Mouse (Mus musculus) G1E (cell line): ENCODE measurements around the gene Gm43064. TPM values are rescaled to one million over a fixed set of nuclear protein-coding genes. Genes with fewer than 3 reads are reported as not detected.

Source experiments
- ATAC-seq: 2 replicates; pipeline ENCODE4 v1.8.0; 2016; ENCODE audit warnings: mild to moderate bottlenecking; ENCODE audit not compliant: insufficient number of reproducible peaks, poor library complexity, low FRiP score, severe bottlenecking; ENCODE audit errors: extremely low read depth
- DNase-seq: peaks from one replicate; pipeline ENCODE4 v3.0.0; 2012; ENCODE audit warnings: low spot score
- H3K27me3 ChIP-seq: 2 replicates; pipeline ENCODE4 v1.6.1; 2012; ENCODE audit warnings: mild to moderate bottlenecking, low read length, inconsistent platforms; ENCODE audit not compliant: insufficient read depth
- H3K36me3 ChIP-seq: replicated peaks from 2 replicates; pipeline ENCODE3; 2012; ENCODE audit warnings: mild to moderate bottlenecking, inconsistent platforms
- H3K4me1 ChIP-seq: 2 replicates; pipeline ENCODE4 v1.6.1; 2012; ENCODE audit warnings: low read depth, low read length, inconsistent platforms, mixed read lengths; ENCODE audit not compliant: insufficient read depth
- H3K4me3 ChIP-seq: 2 replicates; pipeline ENCODE4 v1.5.1; 2012; ENCODE audit warnings: low read depth, mild to moderate bottlenecking, inconsistent platforms, low read length, moderate library complexity, mixed read lengths
- H3K9me3 ChIP-seq: replicated peaks from 2 replicates; pipeline ENCODE4 v1.6.1; 2012; ENCODE audit warnings: inconsistent platforms
- CTCF ChIP-seq: IDR thresholded peaks from 2 replicates; pipeline ENCODE4 v1.5.1; 2012; ENCODE audit warnings: low read depth, low read length, inconsistent platforms, mixed read lengths
- GATA1 ChIP-seq: IDR thresholded peaks from 2 replicates; pipeline ENCODE4 v1.6.1; 2012; ENCODE audit warnings: borderline replicate concordance, low read length, inconsistent platforms, mixed read lengths
- GATA2 ChIP-seq: IDR thresholded peaks from 2 replicates; pipeline ENCODE4 v1.6.1; 2012; ENCODE audit warnings: low read depth, low read length, inconsistent platforms, borderline replicate concordance
- POLR2AphosphoS5 ChIP-seq: IDR thresholded peaks from 2 replicates; pipeline ENCODE4 v1.6.1; 2012; ENCODE audit warnings: low read depth, low read length, inconsistent platforms; ENCODE audit not compliant: insufficient replicate concordance
- TAL1 ChIP-seq: conservative IDR thresholded peaks from 2 replicates; pipeline ENCODE4 v1.6.1; 2012; ENCODE audit warnings: low read depth, low read length, inconsistent platforms, mixed read lengths
- polyA plus RNA-seq: library from polyadenylated mRNA; stranded (reverse); fragments of >175 nt; gene quantifications from 2 replicates; pipeline ENCODE4 v1.2.3, GENCODE M21; 2012
- total RNA-seq, 2 experiments: library from RNA; stranded (forward) in 1 of 2; stranded (reverse) in 1 of 2; fragments of 200-1000 nt in 1 of 2; fragments of >200 nt in 1 of 2; fragmentation: Nextera tagmentation in 1 of 2; gene quantifications; 2 replicates each; pipeline ENCODE4 v1.2.3; 2014 to 2017

Gene Gm43064
- total and polyA plus RNA-seq, 3 experiments: 0.05 to 8.7 (median 0.82) TPM

DNA sequence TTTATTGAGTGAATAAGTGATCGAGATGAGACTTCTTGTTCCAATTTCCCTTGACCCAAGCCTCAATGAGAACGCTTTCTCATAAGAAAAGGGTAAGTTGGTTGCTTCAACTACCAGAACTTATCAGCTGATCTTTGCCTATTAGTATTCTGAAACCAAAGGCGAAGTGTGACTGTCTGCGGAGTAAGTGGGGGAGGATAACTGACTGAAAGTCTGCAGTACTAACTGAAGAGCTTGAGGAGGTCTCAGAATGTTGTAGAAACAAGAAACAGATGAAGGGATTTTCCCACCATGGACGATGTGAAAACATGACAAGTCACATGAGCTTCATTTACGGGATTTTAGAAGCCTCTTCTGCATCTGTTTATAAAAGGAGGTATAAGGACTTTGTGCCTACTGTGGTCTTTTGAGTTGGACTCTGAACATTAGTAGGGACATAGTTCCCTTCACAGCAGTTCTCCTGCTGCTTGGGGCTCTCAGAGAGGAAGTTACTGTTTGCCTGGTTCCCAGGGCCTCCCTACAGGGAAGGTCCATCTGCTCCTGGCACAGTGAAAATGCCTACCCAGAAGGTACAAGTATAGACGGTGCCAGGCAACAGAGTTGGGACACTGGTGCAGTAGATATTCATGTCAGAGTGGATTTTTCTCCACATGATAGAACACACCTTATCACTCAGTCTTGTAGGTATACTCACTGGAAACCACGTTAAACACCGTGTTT lies 41.4 kb downstream of the Gm43064 start:
- no peak for TF ChIP-seq POLR2AphosphoS5
- no peak for TF ChIP-seq GATA1
- no peak for TF ChIP-seq TAL1
- TF ChIP-seq GATA2: no peak
- TF ChIP-seq CTCF: no peak
- Histone ChIP-seq H3K27me3 (peaks cover 7% of the 10 kb centered on the region), H3K9me3 (no peaks in the 10 kb centered on the region), H3K4me3 (no peak overlapping the region), H3K36me3 (no peaks in the 10 kb centered on the region), H3K4me1 (peaks cover 18% of the 10 kb centered on the region)
- no peak for DNase-seq
- ATAC-seq: no peak

GRCm38 (mm10) chr3:103851481-103851880 lies 42.1 kb downstream of the Gm43064 start:
- DNase-seq (no peak), ATAC-seq (no peak)
- no peak overlapping the region for H3K4me3 ChIP-seq
- H3K9me3 ChIP-seq: no peaks in the 10 kb centered on the region
- no peak for TF ChIP-seq TAL1
- no peak for TF ChIP-seq GATA1
- no peak for TF ChIP-seq GATA2
- TF ChIP-seq POLR2AphosphoS5: no peak
- peaks cover 7% of the 10 kb centered on the region for H3K27me3 ChIP-seq
- peaks cover 20% of the 10 kb centered on the region for H3K4me1 ChIP-seq
- H3K36me3 ChIP-seq: no peaks in the 10 kb centered on the region

GRCm38 (mm10) chr3:103851882-103852281 lies 42.5 kb downstream of the Gm43064 start:
- no peak for DNase-seq

GRCm38 (mm10) chr3:103852565-103853299 lies 43.4 kb downstream of the Gm43064 start:
- Histone ChIP-seq H3K36me3 (no peaks in the 10 kb centered on the region), H3K27me3 (peaks cover 7% of the 10 kb centered on the region), H3K4me3 (no peak overlapping the region), H3K4me1 (peaks cover 17% of the 10 kb centered on the region), H3K9me3 (no peaks in the 10 kb centered on the region)
- TF ChIP-seq TAL1 (no peak), GATA1 (no peak), CTCF (no peak), GATA2 (no peak), POLR2AphosphoS5 (no peak)
- DNase-seq (no peak), ATAC-seq (no peak)

More at GRCm38 (mm10) chr3:103851882-103852281, 42.5 kb downstream of the Gm43064 start:
- no peaks in the 10 kb centered on the region for H3K9me3 ChIP-seq
- H3K4me3 ChIP-seq: no peak overlapping the region
- no peak for TF ChIP-seq GATA2
- TF ChIP-seq GATA1: no peak
- no peak for TF ChIP-seq TAL1
- TF ChIP-seq POLR2AphosphoS5: no peak
- TF ChIP-seq CTCF: no peak
- H3K4me1 ChIP-seq: peaks cover 18% of the 10 kb centered on the region
- peaks cover 7% of the 10 kb centered on the region for H3K27me3 ChIP-seq
- H3K36me3 ChIP-seq: no peaks in the 10 kb centered on the region
- no peak for ATAC-seq

DNA sequence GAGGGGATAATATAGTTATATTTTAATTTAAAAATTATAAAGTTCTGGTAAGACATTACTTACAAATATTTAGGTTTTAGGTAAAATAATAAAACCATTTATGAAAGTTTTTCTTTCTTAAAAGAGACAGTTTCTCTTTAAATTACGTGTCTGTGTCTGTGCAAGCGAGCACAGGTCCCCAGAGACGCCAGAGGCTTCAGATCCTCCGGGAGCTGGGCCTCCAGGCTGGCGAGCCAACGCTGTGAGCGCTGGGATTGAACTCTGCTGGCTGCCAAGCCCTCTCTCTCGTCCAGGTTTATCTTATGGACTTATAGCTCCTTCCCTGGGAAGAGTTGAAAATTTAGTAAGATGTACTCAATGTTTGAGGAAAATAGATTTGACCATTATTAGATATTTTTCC lies 44.4 kb downstream of the Gm43064 start:
- no peak overlapping the region for H3K4me3 ChIP-seq
- TF ChIP-seq GATA1 (no peak), CTCF (no peak), POLR2AphosphoS5 (no peak), TAL1 (no peak), GATA2 (no peak)
- ATAC-seq: no peak
- no peaks in the 10 kb centered on the region for H3K9me3 ChIP-seq
- H3K27me3 ChIP-seq: peaks cover 7% of the 10 kb centered on the region
- no peaks in the 10 kb centered on the region for H3K36me3 ChIP-seq
- peaks cover 17% of the 10 kb centered on the region for H3K4me1 ChIP-seq
- no peak for DNase-seq

DNA sequence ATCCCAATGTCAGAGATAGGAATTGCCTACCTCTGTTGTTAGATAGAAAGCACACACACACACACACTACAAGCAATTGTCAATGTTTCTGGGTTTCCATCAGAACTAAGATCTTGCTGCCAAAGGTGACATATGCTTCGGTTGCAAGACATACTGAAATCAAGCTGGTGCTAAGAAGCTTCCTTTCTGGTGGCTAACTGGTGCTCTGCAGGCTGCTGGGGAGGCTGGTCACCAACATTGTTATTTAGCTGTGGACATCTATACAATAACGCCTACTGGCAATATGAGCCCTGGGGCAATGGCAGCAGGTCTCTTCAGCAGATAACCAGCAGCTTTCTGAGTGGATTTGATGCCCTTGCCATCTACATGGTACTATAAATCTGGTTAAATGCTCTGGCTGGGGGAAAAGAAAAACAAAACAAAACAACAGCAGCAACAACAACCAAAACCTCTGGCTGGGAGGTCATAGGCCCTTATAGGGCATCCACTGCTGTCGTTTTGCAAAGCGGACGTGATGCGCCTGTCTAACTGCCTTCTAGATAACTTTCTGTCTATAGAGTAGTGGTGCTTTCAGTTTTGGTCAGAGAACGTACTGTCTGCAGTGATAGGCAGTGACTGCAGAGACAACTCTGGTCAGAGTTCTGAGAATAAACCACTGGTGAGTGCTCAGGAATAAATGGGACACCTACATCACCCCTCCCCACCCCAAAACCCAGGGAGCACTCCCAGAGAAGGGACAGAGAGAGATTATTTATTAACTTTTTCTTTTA lies 47.8 kb downstream of the Gm43064 start:
- TF ChIP-seq POLR2AphosphoS5: no peak
- TF ChIP-seq TAL1: no peak
- no peak for TF ChIP-seq CTCF
- no peak for TF ChIP-seq GATA1
- H3K36me3 ChIP-seq: no peaks in the 10 kb centered on the region
- H3K9me3 ChIP-seq: no peaks in the 10 kb centered on the region
- ATAC-seq (no peak), DNase-seq (no peak)
- H3K4me3 ChIP-seq: no peak overlapping the region
- peaks cover 8% of the 10 kb centered on the region for H3K4me1 ChIP-seq
- peaks cover 14% of the 10 kb centered on the region for H3K27me3 ChIP-seq
